Mouse (Mus musculus): ENCODE data around the gene Car15. TPM values are rescaled to one million over a fixed set of nuclear protein-coding genes. Genes with fewer than 3 reads are reported as not detected.

Car15 gene
- 1.2 TPM for polyA plus RNA-seq (2017; shearing (Covaris generic))

GRCm38 (mm10) chr16:17838051-17838450, at the start of gene Car15:
Gene Car15 (minus strand): TSS chr16:17838364.

GRCm38 (mm10) chr16:17832821-17833220, 5.3 kb downstream of the Car15 start, which contains the start of gene B830017H08Rik:
Gene B830017H08Rik (plus strand): TSS chr16:17833121.

GRCm38 (mm10) chr16:17796971-17797811, 41.0 kb downstream of the Car15 start, which contains the start of gene Scarf2:
Gene Scarf2 (plus strand): TSS chr16:17797282.

Other genes starting within 250 kb of the Car15 start
- 17.6 TPM for gene Smpd4, start 219.0 kb downstream of the Car15 start, polyA plus RNA-seq (2017; shearing (Covaris generic))
- not detected for gene Ccdc74a, start 191.9 kb downstream of the Car15 start, polyA plus RNA-seq (2017; shearing (Covaris generic))
- 123 TPM for gene Med15, start 105.5 kb downstream of the Car15 start, polyA plus RNA-seq (2017; shearing (Covaris generic))
- gene Klhl22, start 78.7 kb downstream of the Car15 start, polyA plus RNA-seq (2017; shearing (Covaris generic)): 7.6 TPM
- not detected for gene Scarf2, start 41.1 kb downstream of the Car15 start, polyA plus RNA-seq (2017; shearing (Covaris generic))
- gene B830017H08Rik, start 5.2 kb downstream of the Car15 start, polyA plus RNA-seq (2017; shearing (Covaris generic)): not detected
- not detected for gene Gm20518, start 53.3 kb upstream of the Car15 start, polyA plus RNA-seq (2017; shearing (Covaris generic))
- gene Tssk1, start 55.9 kb upstream of the Car15 start, polyA plus RNA-seq (2017; shearing (Covaris generic)): not detected
- gene Dgcr2, start 60.2 kb upstream of the Car15 start, polyA plus RNA-seq (2017; shearing (Covaris generic)): 55.2 TPM
- not detected for gene Tssk2, start 60.3 kb upstream of the Car15 start, polyA plus RNA-seq (2017; shearing (Covaris generic))
- gene Ess2, start 73.0 kb upstream of the Car15 start, polyA plus RNA-seq (2017; shearing (Covaris generic)): 59.2 TPM
- gene Gsc2, start 76.7 kb upstream of the Car15 start, polyA plus RNA-seq (2017; shearing (Covaris generic)): not detected
- gene Slc25a1, start 89.9 kb upstream of the Car15 start, polyA plus RNA-seq (2017; shearing (Covaris generic)): 36.1 TPM
- gene Vpreb2, start 142.1 kb upstream of the Car15 start, polyA plus RNA-seq (2017; shearing (Covaris generic)): not detected
- gene Dgcr6, start 214.5 kb upstream of the Car15 start, polyA plus RNA-seq (2017; shearing (Covaris generic)): 8.4 TPM

Measured in effector memory CD4-positive, alpha-beta T cell, adult 5 months (primary cell).